Mouse (Mus musculus) embryo, embryonic 10.5 days (tissue): ENCODE results near the gene Lats2.

Experiments
- DNase-seq: peaks from one replicate; pipeline ENCODE4 v3.0.0-alpha.2; 2015; ENCODE audit warnings: low spot score

The Lats2 gene

DNA sequence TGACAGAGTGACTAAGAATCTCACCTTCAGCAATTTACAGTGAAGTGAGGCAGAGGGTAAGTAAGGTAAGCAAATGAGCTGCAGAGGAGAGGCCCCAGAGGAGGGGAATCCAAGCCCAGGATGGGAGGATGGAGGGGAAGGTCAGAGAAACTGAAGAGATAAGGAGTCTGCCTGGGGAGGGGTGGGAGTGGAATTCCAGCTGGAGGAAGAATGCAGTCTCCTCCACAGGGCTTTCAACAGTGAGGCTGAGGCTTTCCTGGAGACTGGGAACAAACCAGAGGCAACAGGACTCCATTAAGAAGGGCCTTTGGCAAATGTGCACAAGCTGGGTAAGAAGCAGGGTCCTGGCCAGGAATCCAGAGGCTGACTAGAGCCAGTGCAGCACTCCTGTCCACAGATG, 21.1 kb downstream of the Lats2 start:
- no peak for DNase-seq

DNA sequence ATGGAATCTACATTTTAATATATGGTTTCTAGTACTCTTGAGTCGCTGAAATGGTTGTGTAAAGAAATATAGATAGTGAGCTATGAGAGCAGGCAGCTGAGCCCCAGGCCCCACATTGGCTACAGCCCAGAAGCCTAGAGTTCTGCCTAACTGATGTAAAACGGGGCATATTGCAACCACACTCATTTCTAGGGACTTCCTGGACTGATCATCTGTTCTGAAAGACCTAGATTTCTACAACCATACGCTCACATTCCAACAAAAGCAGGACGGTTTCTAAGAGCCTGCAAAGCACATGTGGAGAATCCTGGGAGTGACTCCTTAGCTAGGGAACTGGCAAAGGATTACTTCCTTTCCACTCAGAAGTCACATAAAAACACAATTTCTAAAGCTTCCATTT, 22.0 kb downstream of the Lats2 start:
- no peak for DNase-seq

- no peak for DNase-seq
Observed at GRCm38 (mm10) chr14:57732668-57733293, 25.4 kb downstream of the Lats2 start.

- no peak for DNase-seq
Observed at GRCm38 (mm10) chr14:57730527-57730926, 27.7 kb downstream of the Lats2 start.

GRCm38 (mm10) chr14:57729975-57730499, 28.2 kb downstream of the Lats2 start:
- DNase-seq: no peak

DNA sequence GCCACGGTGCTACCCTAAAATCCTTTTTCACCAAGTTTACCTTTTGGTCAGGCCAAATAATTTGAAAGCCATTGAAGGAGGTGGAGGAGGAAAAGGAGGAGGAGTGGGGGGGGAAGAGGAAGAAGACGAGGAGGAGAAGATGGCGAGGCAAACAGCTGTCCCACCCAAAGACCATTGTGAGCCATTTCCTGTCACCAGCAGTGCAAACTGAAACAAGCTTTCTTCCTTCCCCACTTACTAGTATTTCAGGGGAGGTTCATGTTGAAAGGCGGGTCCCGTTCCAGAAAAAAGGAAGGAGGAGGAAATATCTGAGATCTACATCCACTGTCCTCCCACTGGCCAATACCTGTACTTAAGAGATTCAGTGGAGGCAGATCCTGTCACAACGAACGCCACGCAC, 28.8 kb downstream of the Lats2 start:
- no peak for DNase-seq

DNA sequence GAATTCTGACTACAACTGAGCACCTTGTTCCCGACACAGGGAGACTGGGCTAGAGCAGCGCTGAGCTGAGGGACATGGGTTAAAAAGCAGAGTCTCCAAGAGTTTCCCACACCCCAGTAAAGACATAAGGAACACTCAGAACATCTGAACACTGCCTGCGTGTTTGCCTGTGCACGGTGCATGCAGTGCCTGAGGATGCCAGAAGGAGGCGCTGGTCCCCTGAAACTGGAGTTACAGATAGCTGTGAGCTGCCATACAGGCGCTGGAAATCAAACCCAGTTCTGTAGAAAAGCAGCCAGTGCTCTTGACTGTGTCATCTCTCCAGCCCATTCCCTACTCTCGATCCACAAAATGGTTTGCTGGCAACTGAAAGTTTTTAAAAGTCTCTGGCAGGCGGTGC, 32.0 kb downstream of the Lats2 start:
- no peak for DNase-seq

GRCm38 (mm10) chr14:57724473-57724872, 33.7 kb downstream of the Lats2 start:
- no peak for DNase-seq

- no peak for DNase-seq
Observed at GRCm38 (mm10) chr14:57718245-57718644, 39.9 kb downstream of the Lats2 start.

GRCm38 (mm10) chr14:57716601-57717245, 41.5 kb downstream of the Lats2 start:
- peak; percentile 22 for DNase-seq

GRCm38 (mm10) chr14:57712884-57713283, 45.3 kb downstream of the Lats2 start:
- DNase-seq: no peak

GRCm38 (mm10) chr14:57711059-57711458, 47.1 kb downstream of the Lats2 start:
- no peak for DNase-seq

GRCm38 (mm10) chr14:57709171-57709570, 49.0 kb downstream of the Lats2 start:
- DNase-seq: peak; percentile 48

DNA sequence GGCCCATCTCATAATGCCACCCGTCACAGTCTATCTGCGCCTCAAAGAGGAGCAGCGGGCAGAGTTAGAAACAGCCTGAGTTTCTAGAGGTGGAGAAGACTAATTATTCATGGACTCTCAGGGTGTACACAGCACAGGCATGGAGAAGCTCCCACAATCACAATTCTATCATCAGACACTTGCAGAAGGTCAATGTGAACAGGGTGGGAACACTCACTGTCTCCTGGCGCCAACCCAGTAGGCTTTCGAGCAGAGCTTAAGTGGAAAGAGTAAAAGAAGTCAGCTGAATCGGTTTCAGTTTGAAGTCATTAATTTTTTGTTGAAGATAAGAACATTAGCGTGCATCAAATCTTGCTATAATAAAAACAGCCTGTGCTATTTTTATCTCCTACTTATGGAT, 49.6 kb downstream of the Lats2 start:
- DNase-seq: no peak

DNA sequence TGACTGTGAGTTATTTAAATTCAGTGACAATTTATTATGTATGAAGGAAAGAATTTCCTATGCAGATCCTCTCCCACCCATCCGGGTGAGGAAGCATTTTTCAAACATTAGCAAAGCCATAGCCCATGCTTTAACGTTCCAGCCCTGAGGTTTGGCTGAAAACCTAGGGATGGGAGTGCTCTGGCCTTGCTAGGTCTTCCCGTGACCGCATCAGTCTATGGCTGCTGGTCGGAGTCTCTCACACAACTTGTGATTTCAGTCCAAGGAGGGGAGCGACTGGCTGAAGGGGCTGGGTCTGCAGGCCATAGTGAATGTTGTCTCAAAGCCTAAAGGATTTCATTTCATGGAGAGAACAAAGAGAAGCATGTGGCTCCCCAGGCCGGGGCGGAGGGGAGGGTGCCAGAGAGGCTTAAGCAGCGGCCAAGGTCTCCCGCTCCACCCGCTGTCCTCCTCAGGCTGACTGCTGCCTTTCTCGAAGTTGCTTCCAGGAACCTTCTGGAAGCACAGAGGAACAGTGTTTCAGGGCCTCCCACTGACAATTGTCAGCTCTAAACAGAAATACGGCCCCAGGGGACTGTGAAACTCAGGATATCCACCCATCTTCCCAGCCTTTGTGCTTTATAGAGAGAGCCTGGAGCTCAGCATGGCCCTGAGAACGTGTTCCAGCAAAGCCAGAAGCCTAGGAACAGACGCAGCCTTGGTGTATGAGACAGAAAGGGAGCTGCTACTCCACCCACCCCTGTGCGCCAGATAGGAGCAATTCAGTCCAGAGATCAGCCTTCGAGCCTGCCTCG, 50.9 kb downstream of the Lats2 start:
- peak; percentile 34 for DNase-seq

GRCm38 (mm10) chr14:57706760-57707099, 51.5 kb downstream of the Lats2 start:
- no peak for DNase-seq

DNA sequence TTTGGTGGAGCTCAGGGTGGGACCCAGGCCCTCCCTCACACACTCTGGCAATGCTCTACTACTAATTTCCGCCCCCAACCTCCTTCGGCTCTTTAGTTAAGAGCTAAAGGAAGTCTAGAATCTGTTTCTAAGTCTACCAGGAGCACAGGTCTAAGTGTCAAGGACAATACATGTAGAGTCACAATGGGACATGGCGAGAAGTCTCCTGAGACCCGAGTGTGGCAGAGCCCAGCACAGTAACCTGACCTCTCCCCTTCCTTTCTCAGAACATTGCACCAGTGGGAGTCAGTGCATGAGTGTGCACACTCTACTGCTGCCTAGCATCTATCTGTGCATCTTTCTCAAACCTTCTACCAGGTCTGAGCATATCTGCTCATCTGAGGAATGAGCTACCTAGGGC, 52.4 kb downstream of the Lats2 start:
- DNase-seq: no peak

DNA sequence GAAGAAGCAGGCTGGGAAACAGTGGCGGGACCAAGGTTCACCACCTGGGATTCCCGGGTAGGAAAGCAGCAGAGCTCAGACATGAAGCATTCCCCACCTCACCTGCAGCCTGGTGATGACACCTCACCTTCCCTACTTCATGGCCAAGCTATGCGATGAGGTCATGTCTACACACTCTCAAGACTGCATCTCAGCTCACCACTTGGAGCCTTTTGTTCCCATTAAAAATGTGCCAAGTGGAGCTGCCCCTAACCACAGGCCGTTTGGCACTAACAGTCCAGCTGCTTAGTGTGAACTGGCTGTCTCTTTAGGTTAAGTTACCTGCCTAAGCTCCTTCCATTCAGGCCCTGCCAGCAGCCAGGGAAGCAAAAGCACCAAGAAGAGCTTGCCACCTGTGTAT, 53.1 kb downstream of the Lats2 start:
- DNase-seq: no peak

DNA sequence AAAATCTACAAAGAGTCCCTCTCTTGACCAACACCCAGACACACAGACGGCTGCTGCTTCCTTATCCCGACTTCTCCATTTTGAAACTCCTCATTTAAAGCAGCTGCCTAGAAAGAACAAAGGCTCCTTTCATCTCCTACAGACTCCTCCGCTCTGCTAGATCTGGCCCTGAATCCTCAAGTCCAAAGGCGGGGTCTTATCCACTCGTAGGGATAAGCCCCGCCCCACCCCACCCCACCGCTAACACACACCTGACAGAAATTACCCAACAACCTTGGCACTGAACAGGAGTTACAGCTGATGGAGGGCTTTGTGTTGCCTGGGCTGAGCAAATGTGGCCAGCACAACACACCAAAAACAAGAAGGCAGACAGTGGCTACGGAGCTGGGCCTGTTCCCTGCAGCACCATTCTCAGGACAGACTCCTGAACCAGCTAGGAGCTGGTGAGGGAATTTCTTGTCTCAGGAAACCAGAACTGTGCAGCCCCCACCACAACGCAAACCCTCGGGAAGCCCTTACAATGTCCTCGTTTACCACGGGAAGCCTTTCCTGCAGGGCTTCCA, 56.2 kb downstream of the Lats2 start:
- DNase-seq: peak; percentile 41

DNA sequence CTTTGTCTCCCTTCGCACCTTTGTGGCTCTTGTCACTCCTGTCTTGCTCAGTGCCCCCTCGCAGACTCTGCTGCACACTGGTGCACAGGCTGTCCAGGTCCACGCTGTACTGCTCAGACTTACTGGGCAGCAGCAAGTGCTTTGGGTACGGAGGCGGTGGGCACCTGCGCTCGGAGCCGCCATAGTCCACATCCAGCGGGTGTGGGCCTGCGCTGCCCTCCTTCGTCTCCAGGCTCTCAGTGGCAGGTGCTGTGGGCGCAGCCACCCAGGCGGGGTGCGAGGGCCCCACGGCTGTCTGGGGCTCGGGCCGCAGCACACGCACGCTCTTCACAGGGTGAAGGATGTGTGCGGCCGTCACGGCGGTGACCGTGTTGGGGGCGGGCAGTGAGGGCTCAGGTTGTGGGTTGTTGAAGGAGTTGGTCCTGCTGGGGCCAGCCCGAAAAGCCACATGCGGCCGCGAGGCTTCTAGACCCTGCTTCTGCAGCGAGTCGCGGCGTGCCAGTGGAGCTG, 58.7 kb downstream of the Lats2 start:
- DNase-seq: no peak

GRCm38 (mm10) chr14:57699016-57699415, 59.2 kb downstream of the Lats2 start:
- DNase-seq: no peak

DNA sequence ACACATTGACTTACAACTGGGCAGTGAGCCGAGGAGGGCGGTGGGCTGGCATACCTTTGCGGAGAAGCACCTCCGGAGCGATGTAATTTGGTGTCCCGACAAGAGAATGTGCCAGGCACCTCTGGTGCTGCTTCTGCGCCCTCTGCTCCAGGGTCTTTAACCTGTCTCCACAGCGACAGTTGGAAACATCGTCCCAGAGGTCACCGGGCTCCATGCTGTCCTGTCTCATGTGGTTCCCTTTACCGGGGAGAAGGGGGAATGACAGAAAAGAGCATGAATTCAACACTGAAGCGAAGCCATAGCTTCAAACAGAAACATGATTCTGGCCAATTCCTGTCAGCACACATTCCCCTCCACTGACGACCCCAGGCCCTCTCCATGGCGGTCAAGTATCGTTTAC, 62.1 kb downstream of the Lats2 start:
- DNase-seq: no peak

- DNase-seq: peak; percentile 36
Observed at GRCm38 (mm10) chr14:57695550-57695949, 62.6 kb downstream of the Lats2 start.
